ENCODE assay signal across 17 mouse cellular contexts in genomic region chr15:84981609-84982313, GRCm38 (mm10). TPM values are rescaled to one million over a fixed set of nuclear protein-coding genes. Genes with fewer than 3 reads are reported as not detected.
DNase-seq lines count a peak whose midpoint lies in the region; ATAC-seq and TF ChIP-seq lines count a peak whose summit lies in the region.
"Had no signal": no experiment of that assay in that cellular context is flagged by ENCODE, and none has a peak within 500 bp of the region (broad histone marks: within the 10 kb centered on the region; RNA-seq: fewer than 3 reads in every experiment).

No protein-coding gene starts in this region.

- H3K9me3 ChIP-seq in heart, embryonic 10.5 days = no peaks in the 10 kb centered on the region
- H3K9me3 ChIP-seq: heart, embryonic 13.5 days; liver, embryonic 15.5 days; stomach, embryonic 15.5 days had no signal

- no peak for TF ChIP-seq CTCF in lung, adult 2 months (IDR thresholded peaks at IDR 0.05; ENCODE audit: insufficient read depth, low read length)
- TF ChIP-seq CTCF in bone marrow macrophage, adult 2 months (IDR thresholded peaks at IDR 0.05; ENCODE audit: low read depth, low read length) = no peak

- peak; percentile 97 for DNase-seq in heart, adult 11 months
- no peak for DNase-seq in heart, embryonic 10.5 days (ENCODE audit: low spot score)
- DNase-seq in lung, adult 18-20 months = peak; percentile 18 to 29
- no peak for DNase-seq in lung, adult 2 months
- no peak for DNase-seq in embryo, embryonic 11 days
- DNase-seq: kidney, adult 9 months; retina, postnatal 1 day; thymus, postnatal 4 days had no signal

- peaks cover 12% of the 10 kb centered on the region for H3K4me1 ChIP-seq in heart, embryonic 10.5 days
- peaks cover 3% of the 10 kb centered on the region for H3K4me1 ChIP-seq in lung, adult 2 months (ENCODE audit: control insufficient read depth, insufficient read depth, low read length)
- H3K4me1 ChIP-seq in bone marrow macrophage, adult 2 months (ENCODE audit: control insufficient read depth, insufficient read depth, low read length) = peaks cover 69% of the 10 kb centered on the region

- H3K27me3 ChIP-seq in heart, embryonic 10.5 days (ENCODE audit: insufficient read depth, poor library complexity, severe bottlenecking) = no peaks in the 10 kb centered on the region
- H3K27me3 ChIP-seq: heart, embryonic 13.5 days; stomach, embryonic 15.5 days had no signal

- H3K36me3 ChIP-seq in heart, embryonic 10.5 days = no peaks in the 10 kb centered on the region
- H3K36me3 ChIP-seq in macrophage (ENCODE audit: inconsistent target) = no peaks in the 10 kb centered on the region
- H3K36me3 ChIP-seq: heart, embryonic 13.5 days; liver, embryonic 15.5 days; stomach, embryonic 15.5 days had no signal

- ATAC-seq in inflammation-experienced regulatory T-cells, adult 6 months = no peak
- ATAC-seq: forebrain, embryonic 16.5 days had no signal

- 76% methylated on average over 9 of the region's 9 CpGs for WGBS in heart, embryonic 10.5 days
- 35% methylated on average over 9 of the region's 9 CpGs for WGBS in lung, adult 2 months
- 1% methylated on average over 9 of the region's 9 CpGs for WGBS in macrophage (ENCODE audit: missing documents)

- H3K4me3 ChIP-seq in heart, embryonic 10.5 days = no peak overlapping the region
- H3K4me3 ChIP-seq in lung, adult 2 months (replicated peaks; ENCODE audit: extremely low read depth, low read depth, low read length) = no peak overlapping the region
- H3K4me3 ChIP-seq in bone marrow macrophage, adult 2 months (ENCODE audit: insufficient read depth, low read length) = peak overlapping the region; percentile 34
- no peak overlapping the region for H3K4me3 ChIP-seq in macrophage (ENCODE audit: inconsistent target)
- H3K4me3 ChIP-seq: heart, embryonic 13.5 days; liver, embryonic 15.5 days; stomach, embryonic 15.5 days had no signal

- TF ChIP-seq POLR2A in lung, adult 2 months (IDR thresholded peaks at IDR 0.05; ENCODE audit: borderline replicate concordance, extremely low read depth, low read depth, low read length) = no peak
- TF ChIP-seq POLR2A in bone marrow macrophage, adult 2 months (IDR thresholded peaks at IDR 0.05; ENCODE audit: borderline replicate concordance, low read depth, low read length) = no peak

- peaks cover 100% of the 10 kb centered on the region for H3K79me2 ChIP-seq in macrophage (ENCODE audit: inconsistent target)

- H3K27ac ChIP-seq in heart, embryonic 10.5 days = no peak overlapping the region
- H3K27ac ChIP-seq in bone marrow macrophage, adult 2 months (ENCODE audit: insufficient read depth, low read depth, low read length) = peak overlapping the region; percentile 89
- peak overlapping the region; percentile 79 for H3K27ac ChIP-seq in macrophage
- H3K27ac ChIP-seq: heart, embryonic 13.5 days; hindbrain, embryonic 14.5 days; liver, embryonic 15.5 days; stomach, embryonic 15.5 days had no signal

RNA-seq across cellular contexts. Expression of gene 5031439G07Rik, which starts 6.6 kb away (rescaled TPM):
- 3.9 and 6.4 TPM in 2 replicates for polyA plus RNA-seq in heart, embryonic 10.5 days (2016; fragmentation: Nextera tagmentation; extraction: Ambion mirVana)
- 17.1 and 23.2 TPM in 2 replicates for polyA plus RNA-seq in lung, adult 2 months (2012; rRNA removed)
- 132 and 141 TPM in 2 replicates for polyA plus RNA-seq in bone marrow macrophage, adult 2 months (2012; ENCODE audit: insufficient read depth, insufficient read length, missing spikeins)
- 100 to 1,000 TPM in 6 of 26 experiments, 10 to 100 TPM in 20; 15.1 to 153 (median 46.5) TPM for total RNA-seq in macrophage (2018; cell fraction: chromatin; rRNA removed)
- 100 to 1,000 TPM in 21 of 26 experiments, 10 to 100 TPM in 5; 87.5 to 220 (median 133) TPM for total RNA-seq in macrophage (2018; cell fraction: cytosol; rRNA removed)
- total RNA-seq in macrophage (2018; cell fraction: nucleus; rRNA removed) = 100 to 1,000 TPM in 10 of 26 experiments, 10 to 100 TPM in 16; 43.1 to 161 (median 92.0) TPM
- polyA plus RNA-seq in macrophage (2018) = 96.5 to 136 TPM (median 117 TPM) in 3 replicates
- 1 to 10 TPM; 1.1 to 1.9 (median 1.3) TPM for polyA plus RNA-seq in inflammation-experienced regulatory T-cells, adult 6 months (2017; shearing (Covaris generic))

RNA-seq across cellular contexts. Expression of gene Upk3a, which starts 35.2 kb away (rescaled TPM):
- 0.24 TPM in 1 of 2 replicates, not detected in the other for polyA plus RNA-seq in heart, embryonic 10.5 days (2016; fragmentation: Nextera tagmentation; extraction: Ambion mirVana)
- 2.0 and 3.0 TPM in 2 replicates for polyA plus RNA-seq in lung, adult 2 months (2012; rRNA removed)
- polyA plus RNA-seq in bone marrow macrophage, adult 2 months (2012; ENCODE audit: insufficient read depth, insufficient read length, missing spikeins) = not detected in 2 replicates
- total RNA-seq in macrophage (2018; cell fraction: chromatin; rRNA removed) = not detected
- not detected for total RNA-seq in macrophage (2018; cell fraction: cytosol; rRNA removed)
- total RNA-seq in macrophage (2018; cell fraction: nucleus; rRNA removed) = not detected
- not detected in 3 replicates for polyA plus RNA-seq in macrophage (2018)
- polyA plus RNA-seq in inflammation-experienced regulatory T-cells, adult 6 months (2017; shearing (Covaris generic)) = not detected
- total RNA-seq: left cerebral cortex, postnatal 36 days had no signal
- polyA plus RNA-seq: liver, embryonic 15.5 days had no signal

RNA-seq across cellular contexts. Expression of gene Fam118a, which starts 47.0 kb away (rescaled TPM):
- polyA plus RNA-seq in heart, embryonic 10.5 days (2016; fragmentation: Nextera tagmentation; extraction: Ambion mirVana) = 18.0 and 22.6 TPM in 2 replicates
- polyA plus RNA-seq in lung, adult 2 months (2012; rRNA removed) = 6.7 and 7.0 TPM in 2 replicates
- polyA plus RNA-seq in bone marrow macrophage, adult 2 months (2012; ENCODE audit: insufficient read depth, insufficient read length, missing spikeins) = 7.5 and 10.1 TPM in 2 replicates
- 10 to 100 TPM in 14 of 26 experiments, 1 to 10 TPM in 12; 1.4 to 27.3 (median 11.3) TPM for total RNA-seq in macrophage (2018; cell fraction: chromatin; rRNA removed)
- 10 to 100 TPM in 4 of 26 experiments, 1 to 10 TPM in 22; 2.8 to 11.5 (median 7.9) TPM for total RNA-seq in macrophage (2018; cell fraction: cytosol; rRNA removed)
- total RNA-seq in macrophage (2018; cell fraction: nucleus; rRNA removed) = 10 to 100 TPM in 9 of 26 experiments, 1 to 10 TPM in 17; 2.4 to 20.7 (median 6.3) TPM
- polyA plus RNA-seq in macrophage (2018) = 5.4 to 11.3 TPM (median 6.8 TPM) in 3 replicates
- 10 to 100 TPM; 27.4 to 43.6 (median 41.6) TPM for polyA plus RNA-seq in inflammation-experienced regulatory T-cells, adult 6 months (2017; shearing (Covaris generic))

RNA-seq across cellular contexts. Expression of gene Nup50, which starts 58.5 kb away (rescaled TPM):
- polyA plus RNA-seq in heart, embryonic 10.5 days (2016; fragmentation: Nextera tagmentation; extraction: Ambion mirVana) = 34.0 and 42.5 TPM in 2 replicates
- 5.6 and 6.8 TPM in 2 replicates for polyA plus RNA-seq in lung, adult 2 months (2012; rRNA removed)
- polyA plus RNA-seq in bone marrow macrophage, adult 2 months (2012; ENCODE audit: insufficient read depth, insufficient read length, missing spikeins) = 21.3 and 24.2 TPM in 2 replicates
- total RNA-seq in macrophage (2018; cell fraction: chromatin; rRNA removed) = 10 to 100 TPM; 11.9 to 35.7 (median 20.8) TPM
- total RNA-seq in macrophage (2018; cell fraction: cytosol; rRNA removed) = 10 to 100 TPM; 32.5 to 64.4 (median 49.7) TPM
- 10 to 100 TPM; 15.0 to 45.8 (median 31.4) TPM for total RNA-seq in macrophage (2018; cell fraction: nucleus; rRNA removed)
- polyA plus RNA-seq in macrophage (2018) = 36.1 to 79.2 TPM (median 38.4 TPM) in 3 replicates
- 10 to 100 TPM; 18.8 to 32.6 (median 20.8) TPM for polyA plus RNA-seq in inflammation-experienced regulatory T-cells, adult 6 months (2017; shearing (Covaris generic))

Comparison
In these comparisons a context has a peak if more than half of its experiments do, and no peak if none do; other contexts are left out.
1. DNase-seq: peak in heart, adult 11 months (single experiment) and lung, adult 18-20 months (2 of 2); none in heart, embryonic 10.5 days (single experiment), lung, adult 2 months (single experiment) and embryo, embryonic 11 days (single experiment).